Mouse (Mus musculus): ENCODE data around the gene Col5a3.

The Col5a3 gene

GRCm38 (mm10) chr9:20746017-20746660 lies 68.7 kb downstream of the Col5a3 start, which contains the start of gene Olfm2:
TSS of gene Olfm2 (minus strand) at chr9:20746349.
- no peak for DNase-seq

DNA sequence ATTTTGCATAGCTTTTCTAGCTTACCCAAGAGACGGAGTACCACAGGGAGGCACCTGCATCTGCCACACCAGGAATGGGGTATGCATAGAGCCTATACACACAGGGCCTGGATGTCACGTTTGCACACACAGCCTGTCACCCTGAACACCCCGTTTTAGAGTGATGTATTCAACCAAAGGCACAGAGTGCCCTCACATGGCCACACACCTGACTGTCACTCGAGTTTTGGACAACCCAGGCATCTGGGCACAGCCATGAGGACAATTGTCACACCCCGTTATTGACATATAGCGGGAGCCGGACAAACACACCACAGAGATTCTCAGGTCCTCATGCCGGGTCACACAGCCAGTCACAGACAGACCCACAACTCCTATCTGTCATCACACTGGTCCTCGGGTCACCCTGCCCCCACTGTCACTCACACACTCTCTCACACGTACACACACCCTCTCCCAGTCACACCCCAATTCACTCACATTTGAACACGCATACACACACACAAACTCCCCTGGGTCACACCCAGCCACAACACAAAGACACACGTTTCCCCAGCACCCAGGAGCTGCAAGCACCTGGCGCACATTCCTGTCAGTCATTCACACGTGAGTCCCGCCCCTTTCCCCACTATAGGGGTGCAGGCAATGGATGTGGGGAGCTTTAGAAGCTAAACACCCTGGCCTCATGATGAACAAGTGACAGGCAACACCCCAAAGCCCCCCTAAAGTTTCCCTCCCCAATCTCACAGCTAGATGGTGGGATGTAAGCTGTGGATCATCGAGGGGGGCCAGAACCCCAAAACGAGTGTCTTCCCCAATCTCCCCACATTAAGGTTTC lies 69.5 kb downstream of the Col5a3 start:
- DNase-seq: no peak

GRCm38 (mm10) chr9:20743946-20744738 lies 70.7 kb downstream of the Col5a3 start:
- peak; percentile 25 for DNase-seq

- DNase-seq: peak; percentile 88
These were observed 74.5 kb downstream of the Col5a3 start for GRCm38 (mm10) chr9:20740407-20740806.

DNA sequence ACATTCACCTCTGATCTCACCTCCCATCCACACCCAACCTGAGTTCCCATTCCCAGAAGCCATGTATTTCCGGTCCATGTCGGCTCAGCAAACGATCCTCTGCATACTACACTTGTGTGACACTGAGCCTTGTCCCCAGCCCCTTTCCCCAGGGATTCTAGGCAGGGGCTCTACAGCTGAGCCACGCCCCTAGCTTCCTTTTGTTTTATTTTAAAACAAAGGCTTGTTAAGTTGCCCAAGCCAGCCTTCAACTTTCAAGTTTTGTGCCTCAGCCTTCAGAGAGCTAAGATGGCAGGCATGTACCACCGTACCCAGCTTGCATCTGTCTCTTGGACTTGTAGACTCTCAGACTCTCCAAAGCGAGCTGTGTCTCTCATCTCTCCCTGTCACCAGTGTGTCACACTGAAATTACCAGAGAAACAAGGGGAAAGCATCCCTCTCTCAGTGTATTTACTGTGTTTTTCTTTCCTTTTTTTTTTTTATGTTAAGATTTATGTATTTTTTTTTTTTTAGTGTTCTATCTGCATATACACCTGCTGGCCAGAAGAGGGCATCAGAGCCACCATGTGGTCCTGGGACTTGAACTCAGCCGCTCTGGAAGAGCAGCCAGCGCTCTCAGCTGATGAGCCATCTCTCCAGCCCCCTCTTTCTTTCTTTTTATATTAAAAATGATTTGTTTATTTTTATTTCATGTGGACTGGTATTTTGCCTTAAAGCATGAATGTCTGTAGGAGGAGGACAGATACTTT lies 76.4 kb downstream of the Col5a3 start:
- no peak for DNase-seq

DNA sequence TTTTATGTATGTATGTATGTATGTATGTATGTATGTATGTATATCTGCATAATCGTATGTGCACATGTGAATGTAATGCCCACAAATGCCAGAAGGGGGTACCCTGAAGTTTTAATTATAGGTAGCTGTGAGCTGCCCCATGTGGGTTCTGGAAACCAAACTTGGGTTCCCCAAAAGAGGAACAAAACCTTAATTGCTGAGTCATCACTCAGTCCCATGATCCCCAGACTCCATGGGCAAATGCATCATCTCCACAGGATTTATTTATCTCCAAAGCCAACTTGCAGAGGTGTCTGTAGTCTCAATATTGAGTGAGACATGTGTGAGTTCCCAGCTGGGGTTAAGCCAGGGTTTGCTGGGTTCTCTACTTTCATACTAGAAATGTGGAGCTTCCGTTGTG lies 77.6 kb downstream of the Col5a3 start:
- no peak for DNase-seq

- DNase-seq: no peak
These were observed 80.2 kb downstream of the Col5a3 start for GRCm38 (mm10) chr9:20734692-20735091.

GRCm38 (mm10) chr9:20731797-20732196 lies 83.1 kb downstream of the Col5a3 start:
- DNase-seq: no peak

DNA sequence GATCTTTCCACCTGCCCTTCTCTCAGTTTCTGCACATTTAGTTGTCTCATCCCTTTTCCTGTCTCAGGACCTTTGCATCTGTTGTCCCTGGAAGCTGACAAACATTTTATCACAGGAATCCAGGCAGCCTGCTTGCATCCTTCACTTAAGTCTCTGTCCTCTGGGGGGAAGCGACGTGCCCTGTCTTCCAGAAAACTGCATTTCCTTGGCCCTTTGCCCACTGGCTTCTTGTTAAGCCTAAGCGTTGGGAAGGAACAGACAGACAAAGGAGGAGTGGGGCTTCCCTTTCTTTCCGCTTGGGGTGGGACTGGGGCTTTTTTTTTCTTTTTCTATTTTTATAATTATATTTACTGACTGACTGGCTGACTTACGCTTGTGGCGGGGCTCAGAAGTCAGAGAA lies 85.4 kb downstream of the Col5a3 start:
- no peak for DNase-seq

DNA sequence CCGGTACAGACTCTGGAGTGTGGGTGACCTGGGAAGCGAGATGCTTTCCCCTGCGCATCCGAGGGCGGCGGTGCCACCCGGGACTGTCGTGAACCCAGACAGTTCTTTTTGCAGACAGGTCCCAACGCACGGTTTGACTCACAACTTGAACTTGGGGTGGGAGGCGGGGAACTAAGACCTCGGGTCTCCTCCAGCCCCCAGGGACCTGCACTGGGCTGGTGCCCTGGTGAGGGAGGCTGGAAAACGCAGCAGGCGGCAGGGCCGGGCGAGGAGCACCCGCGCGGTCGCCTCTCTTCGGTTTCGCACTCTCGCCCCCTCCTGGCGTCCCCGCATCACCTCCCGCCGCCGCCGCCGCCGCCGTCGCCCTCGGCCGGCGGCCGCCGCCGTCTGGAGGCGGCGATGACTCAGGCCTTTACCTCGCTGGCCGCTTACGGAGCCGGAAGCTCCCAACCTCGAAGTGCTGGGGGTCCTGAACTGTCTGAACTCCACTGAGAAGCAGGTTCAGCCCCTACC lies 87.2 kb downstream of the Col5a3 start:
- peak; percentile 23 for DNase-seq

DNA sequence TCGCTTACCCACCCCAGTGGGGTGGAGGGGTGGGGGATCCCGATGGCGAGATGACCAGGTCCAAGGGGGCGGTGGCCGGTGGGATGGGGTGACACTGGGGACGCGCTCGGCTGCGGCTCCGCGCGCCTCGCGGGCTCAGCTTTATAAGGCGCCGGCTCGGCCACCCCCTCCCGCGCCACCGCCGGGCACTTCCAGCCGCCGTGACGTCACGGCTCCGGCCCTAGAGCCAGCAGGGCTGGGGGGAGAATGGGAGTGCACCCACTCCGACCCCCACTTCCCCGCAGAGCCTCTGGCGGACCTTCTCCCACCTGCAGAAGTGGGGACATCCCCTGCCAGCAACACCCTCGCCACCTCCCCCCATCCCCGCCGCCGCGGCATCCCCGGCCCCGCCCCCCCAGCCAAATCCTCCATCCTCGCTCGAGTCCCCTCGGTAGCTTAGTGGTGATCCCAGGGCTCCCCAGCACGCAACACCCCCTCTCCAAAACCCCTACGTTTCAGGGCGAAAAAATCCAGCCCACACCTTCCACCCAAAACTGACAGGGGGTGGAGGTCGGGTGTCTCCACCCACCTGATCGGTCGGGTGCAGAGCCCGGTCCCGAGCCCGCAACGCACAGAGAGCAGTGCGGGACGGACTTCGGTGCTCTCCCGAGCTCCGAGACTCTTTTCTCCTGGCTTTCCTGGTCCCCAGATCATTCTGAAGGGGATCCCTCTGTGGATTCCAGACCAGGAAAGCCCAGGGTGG lies 87.8 kb downstream of the Col5a3 start:
- no peak for DNase-seq

- no peak for DNase-seq
These were observed 88.6 kb downstream of the Col5a3 start for GRCm38 (mm10) chr9:20726134-20726858.

DNA sequence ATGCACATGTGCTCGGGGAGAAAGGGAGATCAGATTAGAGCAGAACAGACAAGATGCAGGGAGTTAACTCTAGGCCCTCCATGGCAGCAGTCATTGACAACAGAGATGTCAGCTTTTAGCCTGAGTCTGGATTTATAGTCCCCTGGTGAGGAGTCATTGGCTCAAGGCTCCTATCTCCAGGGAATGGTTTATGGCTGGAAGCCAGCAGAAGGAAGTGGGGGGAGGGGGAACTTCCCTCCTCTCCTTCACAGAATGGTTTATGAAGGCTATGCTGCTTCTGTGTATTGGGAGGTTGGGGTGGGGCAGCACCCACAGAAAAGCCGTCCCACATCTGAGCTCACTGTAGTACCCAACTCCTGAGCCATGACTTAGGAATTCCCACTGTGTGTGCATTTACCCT lies 93.3 kb downstream of the Col5a3 start:
- DNase-seq: peak; percentile 31
